Mouse (Mus musculus) cerebellum, adult 11 months (tissue): ENCODE measurements at regions not wholly inside any gene's neighbourhood (a gene's known extent, or its start where the extent isn't known, plus 50 kb on each side); places are given as distances from the start of the nearest gene placed in this dataset.

Experiments used
- DNase-seq: peaks from one replicate; pipeline ENCODE4 v3.0.0; 2022

DNA sequence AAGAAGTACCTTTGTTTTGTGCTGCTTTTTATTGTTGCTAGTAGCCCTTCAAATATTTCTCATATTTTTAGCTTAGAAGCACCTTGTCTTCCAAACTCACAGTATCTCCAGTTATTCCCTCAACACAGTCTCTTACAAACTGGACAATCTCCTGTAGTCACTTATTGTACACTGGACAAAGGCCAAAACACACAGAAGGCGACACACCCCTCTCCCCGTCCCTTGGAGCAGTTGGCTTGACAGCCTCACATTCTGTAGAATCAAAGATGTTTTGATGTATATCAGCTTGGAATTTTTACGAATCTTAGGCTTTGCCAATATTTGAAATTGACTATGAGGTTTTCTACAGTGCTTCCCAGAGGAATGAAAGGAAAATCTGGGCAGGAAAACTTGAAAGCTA is 309.8 kb upstream of the Gm5148 start:
- no peak for DNase-seq

DNA sequence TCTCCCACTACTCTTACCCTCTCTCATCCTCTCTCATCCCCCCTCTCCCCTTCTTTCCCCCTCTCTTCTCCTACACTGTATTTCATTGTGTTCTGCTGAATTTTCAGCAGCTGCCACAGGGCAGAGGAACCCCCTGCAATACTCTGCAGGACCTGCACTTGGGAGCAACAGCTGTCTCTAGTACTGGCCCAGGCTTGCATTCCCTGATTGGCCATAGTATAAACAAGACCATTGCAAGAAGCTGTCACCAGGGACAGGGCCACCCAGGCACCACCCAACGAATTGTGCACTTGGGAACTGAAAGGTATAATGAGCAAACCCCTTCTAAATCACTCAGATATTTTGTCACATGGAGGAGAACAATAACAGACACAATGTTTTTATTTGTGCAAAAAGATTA is 290.5 kb upstream of the Gm5148 start:
- no peak for DNase-seq

DNA sequence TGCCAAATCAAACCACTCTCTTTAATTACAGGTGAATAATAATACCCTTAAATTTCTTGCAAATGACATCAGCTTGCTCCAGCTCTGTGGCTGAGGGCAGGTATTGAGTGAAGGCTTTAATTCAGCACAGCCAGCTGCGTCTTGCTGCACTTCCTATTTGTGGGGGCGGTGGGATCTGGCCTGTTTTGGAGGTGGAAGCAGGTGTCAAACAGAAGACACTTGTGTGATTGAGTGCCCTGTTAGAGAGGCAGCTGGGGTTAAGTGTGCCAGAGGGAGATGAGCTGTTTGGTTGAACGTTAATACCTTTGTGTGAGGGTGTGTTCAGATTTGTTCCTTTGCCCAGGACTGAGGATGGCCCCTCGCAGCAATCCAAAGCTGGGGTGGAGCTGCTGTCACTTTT is 284.9 kb upstream of the Gm5148 start:
- no peak for DNase-seq

DNA sequence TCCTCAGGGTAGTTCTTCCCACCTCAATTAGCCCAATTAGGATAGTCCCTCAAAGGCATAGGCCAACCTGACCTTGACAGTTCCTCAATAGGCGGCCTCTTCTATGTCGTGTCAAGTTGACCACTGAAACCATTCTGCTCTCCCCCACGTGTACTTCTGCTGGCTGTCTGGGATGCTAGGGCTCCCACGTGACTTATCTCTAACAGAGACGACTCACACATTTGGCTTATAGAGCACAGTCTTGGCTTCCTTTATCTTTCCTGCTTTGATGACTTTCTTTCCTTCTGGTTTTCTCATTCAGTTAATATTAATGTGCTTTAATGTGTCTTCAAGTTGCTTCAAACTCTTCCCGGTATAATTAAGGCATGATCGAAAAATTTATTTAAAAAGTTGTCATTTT is 284.0 kb upstream of the Gm5148 start:
- DNase-seq: no peak

DNA sequence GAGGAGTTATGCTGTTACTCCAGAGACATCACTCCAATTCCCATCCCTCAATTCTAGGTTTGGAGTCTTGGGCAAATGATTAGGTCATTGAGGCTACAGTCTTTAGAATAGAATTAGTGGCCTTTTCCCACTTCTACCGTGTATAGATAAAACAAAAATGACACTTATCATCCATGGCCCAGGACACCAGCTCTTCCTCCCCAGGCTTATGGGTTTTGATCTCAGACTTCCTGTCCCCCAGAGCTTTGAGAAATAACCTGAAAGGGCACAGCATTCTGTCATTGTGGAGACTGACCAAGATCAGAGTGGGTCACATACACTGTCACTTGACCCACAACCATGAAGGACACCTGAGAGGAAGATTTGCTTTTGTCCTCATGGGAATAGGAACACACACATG is 283.3 kb upstream of the Gm5148 start:
- DNase-seq: no peak

DNA sequence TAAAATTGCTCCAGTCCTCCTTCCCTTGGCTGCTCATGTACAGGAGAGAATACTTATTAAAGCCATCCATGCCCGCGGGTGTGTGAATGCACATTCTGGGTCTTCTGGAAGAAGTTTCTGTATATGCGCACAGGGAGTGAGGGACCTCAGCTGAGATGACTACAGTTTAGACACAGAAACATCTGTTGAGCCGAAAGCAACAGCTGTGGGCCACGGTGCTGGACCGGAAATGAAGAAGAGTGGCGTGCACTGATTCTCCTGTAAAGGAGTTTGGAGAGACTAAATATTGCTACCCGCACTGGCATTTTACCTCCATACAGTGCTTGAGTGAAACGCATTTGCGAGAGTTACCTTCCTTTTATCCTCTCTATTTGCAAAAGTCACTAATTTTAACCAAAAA is 278.0 kb upstream of the Gm5148 start:
- DNase-seq: no peak

DNA sequence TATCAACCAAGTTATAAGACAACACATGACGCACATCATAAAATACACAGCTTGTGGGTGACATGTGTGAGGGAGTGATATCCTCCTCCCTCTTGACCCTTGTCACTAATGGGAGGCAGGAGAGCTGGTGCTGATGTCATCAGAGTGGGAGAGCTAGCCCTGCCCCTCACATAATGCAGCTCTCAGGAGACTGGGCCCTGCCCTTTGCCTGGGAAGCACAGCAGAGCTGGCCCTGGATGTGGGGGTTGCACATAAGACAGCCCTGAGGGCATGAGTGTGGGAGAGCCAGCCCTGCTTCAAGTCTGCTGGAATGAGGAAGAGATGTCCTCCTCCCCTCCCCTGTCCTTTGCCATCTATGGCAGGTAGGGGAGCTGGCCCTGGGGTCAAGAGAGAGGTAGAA is 275.5 kb upstream of the Gm5148 start:
- DNase-seq: no peak

DNA sequence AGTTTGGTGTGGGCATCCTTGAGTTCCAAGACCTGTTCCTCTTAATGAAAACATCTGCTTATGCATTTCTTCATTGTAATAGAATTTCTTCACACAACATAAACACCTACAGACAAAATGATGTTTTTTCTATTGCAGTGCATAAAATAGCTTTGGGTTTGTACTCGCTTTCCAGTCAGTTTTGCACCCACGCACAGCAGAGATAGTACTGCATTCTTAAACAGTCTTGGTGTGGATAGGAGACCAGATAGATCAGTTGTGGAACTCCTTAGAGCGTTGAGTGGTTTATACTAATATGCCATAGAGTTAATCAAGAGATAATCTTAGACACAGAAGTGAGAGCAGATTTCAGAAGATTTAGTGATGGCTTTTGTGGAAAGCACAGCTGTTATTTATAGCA is 273.7 kb upstream of the Gm5148 start:
- DNase-seq: no peak

DNA sequence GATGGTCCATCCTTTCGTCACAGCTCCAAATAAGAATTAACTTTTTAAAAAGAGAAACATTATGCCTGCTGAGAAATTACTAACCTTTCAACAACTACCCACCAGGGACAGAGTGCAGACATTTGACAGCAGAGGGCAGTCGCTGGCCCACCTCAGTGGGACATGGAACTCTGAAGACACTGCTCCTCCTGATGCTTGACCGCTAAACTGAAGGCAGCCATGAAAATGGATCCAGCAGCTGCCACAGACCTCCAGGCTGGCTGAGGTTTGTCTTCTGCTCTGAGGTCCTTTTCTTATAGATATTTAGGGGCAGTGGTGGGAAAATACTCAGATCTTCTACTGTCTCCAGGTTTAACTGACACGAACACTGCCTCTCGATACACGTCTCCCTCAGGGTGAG is 265.7 kb upstream of the Gm5148 start:
- DNase-seq: no peak

DNA sequence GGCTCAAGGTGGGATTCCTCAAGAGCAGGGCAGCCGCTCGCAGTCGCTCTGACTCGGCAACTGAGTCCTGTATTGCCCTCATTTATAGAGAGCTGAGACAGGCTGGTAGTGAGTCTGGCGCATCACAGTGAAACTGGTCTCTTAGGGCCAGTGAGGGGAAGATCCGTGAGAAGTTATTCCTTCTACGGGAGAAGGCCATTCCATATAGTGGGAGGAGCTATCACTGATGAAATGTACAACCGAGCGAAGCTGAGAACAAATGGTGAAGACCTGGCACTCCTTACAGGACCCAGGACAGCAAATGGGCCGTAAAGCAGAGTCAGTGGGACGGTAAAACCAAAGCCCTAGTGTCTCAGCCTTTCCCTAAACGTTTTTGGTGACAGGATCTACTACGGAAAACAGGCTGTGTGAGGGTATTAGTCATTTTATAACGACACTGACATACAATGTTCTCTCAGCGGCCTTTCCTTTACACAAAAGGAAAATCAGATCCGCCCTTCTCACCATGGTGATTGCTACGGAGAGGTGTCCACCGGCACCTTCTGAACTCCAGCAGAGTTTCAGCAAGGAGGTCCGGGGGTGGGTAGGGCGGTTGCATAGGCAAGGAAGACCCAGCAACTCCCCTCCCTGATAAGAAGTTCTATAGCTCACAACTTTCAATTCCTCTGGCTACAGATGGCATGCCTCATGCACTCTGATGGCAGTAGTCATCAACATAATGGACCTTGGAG is 263.6 kb upstream of the Gm5148 start:
- DNase-seq: no peak

DNA sequence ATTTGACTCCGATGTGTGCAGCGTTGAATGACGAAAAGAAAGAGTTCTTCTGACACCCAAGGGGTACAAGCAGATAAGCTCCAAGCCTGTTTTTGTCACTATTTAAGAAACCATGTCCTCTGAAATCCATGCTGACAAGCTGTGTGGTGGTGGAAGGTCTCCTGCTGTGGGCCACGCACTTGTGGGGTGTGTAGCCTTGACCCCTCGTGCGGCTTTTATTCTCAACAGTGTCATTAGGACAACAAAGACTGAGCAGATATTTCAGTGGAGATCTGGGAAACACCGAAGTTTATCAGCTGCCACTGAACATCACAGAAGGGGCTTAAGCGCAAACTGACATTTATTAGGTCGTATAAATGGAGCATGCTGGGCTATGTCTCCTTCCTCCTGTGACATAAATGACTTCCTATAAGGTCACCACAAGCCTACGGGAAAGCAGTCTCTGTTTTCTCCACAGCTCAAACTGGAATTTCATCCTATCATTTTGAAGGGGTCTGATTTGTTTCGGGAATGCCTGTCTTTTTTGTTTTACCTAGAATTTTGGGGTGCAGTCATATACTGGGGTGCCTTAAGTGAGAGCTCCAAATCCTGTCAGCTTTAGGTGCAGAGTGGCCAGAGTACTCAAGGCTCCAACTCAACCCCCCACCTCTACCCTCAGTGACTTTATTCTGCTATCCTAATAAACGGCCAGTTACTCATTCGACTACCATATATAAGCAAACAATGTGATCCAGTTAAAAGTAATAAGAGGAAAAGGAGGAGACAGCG is 262.9 kb upstream of the Gm5148 start:
- DNase-seq: no peak

DNA sequence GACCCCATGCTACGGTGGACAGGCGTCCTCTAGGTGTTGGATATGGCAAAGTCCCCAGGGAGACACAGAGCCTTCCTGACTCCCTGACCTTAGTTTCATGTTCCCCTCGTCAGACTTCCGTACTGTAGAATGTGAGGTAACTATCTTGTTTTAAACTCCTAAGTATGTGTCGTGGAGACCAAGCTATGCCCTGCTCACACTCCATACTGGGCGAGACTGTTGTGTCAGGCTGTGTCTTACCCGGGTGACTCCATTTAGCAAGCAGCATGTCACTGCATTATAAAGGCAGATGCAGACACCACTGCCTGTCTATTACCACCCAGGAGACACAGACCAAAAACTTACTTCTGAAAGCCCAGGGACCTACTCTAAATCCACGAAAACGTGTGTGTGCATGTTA is 260.4 kb upstream of the Gm5148 start:
- DNase-seq: no peak

DNA sequence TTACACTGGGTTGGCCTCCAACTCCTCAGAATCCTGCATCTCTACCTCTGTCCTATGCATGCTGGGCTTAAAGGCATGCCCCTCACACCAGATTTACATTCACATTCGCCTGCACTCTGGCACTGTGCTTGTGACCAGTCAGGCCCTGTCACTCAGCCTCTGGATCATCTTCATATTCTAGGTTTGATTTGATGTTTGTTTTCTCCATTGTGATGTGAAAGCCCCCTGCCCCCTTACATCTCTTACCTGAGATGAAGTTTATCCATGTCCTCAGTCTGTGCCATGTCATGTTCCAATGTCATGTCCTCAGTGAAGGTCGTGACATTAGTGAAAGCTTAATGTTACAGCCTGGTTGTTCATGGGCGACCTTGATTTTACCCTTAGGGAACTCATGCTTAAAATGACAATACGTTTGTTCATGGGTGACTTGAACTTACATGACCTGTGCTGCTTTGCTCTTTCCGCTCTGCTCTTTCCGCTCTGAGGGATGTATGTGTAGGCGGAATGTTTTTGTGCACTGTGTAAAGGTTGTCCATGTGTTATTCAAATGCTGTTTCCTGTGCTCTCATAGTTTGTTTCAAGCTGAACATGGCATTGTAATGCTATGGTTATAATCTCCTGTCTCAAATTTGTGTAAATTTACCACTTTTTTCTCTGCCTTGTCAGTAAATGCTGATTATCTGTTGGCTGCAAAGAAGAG is 257.3 kb upstream of the Gm5148 start:
- no peak for DNase-seq

DNA sequence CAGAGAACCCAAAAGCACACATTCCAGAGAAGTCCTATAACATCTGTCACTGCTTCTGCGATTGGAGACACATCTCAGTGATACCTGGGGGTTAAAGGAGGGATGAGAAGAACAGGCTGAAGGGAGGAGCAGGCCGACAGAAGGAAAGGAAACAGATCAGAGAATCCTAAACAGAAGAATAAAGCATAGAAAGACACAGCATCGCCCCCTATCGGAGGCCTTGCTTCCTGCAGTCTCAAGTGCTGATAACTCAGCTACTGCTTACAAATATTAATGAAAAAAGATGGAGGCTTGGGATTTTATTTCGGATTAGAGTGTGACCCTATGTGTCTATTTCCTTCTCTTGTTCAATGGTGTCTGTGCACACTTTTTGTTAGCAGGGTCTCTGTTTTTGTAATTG is 255.6 kb upstream of the Gm5148 start:
- no peak for DNase-seq

DNA sequence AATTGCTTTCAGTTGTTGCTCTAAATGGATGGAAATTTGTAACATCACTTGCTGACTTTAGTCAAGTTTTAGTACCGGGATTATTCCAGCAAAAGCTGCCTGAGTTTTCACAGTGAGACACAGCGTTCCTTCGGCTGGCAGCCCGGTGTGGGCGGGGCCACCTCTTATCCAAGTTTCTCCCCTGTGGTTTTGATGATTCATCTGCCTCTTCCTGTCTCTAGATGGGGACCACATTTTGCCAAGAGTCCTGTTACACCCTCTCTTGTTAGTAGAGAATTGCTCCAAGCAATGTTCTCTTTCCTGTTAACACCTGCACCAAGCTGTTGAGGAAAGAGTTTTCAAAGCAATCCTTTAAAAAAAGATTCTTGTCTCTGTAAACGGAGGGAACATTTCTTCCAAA is 254.2 kb upstream of the Gm5148 start:
- DNase-seq: peak; percentile 6

DNA sequence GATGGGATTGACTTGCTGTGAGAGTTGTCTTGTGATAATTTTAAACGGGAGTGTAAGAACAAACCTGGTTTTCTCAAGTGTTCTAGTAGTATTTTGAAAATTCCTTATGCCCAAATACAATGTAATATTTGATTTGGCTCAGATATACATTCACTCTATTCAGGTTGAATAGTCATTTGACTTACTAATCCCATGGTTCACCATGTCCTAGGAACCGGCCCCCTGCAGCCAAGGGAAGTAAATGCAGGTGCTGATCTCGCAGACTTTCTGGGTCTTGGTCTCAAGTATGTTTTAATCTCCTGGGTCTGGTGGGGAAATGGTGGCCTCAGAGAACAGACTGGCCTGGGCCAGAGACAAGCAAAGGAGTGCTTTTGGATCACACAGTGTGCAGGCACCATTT is 253.2 kb upstream of the Gm5148 start:
- DNase-seq: no peak

DNA sequence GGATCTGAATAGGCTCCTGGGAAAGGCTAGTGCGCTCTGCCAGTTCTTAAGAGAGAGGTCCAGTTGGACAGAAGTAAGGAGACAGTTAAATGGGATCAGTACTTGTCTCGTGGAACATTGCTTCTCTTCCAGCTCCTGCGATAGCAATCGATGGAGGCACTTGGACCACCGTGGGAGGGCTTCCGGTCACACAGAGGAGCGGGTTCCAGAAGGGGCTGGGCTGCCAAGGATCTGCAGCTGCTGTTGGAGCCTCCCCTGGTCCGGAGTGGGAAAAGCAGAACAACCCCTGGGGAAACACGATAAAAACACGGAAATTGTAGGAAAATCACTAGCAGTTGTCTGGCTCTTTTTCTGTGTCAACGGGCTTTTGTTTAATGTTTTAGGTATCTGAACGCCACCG is 252.3 kb upstream of the Gm5148 start:
- no peak for DNase-seq

DNA sequence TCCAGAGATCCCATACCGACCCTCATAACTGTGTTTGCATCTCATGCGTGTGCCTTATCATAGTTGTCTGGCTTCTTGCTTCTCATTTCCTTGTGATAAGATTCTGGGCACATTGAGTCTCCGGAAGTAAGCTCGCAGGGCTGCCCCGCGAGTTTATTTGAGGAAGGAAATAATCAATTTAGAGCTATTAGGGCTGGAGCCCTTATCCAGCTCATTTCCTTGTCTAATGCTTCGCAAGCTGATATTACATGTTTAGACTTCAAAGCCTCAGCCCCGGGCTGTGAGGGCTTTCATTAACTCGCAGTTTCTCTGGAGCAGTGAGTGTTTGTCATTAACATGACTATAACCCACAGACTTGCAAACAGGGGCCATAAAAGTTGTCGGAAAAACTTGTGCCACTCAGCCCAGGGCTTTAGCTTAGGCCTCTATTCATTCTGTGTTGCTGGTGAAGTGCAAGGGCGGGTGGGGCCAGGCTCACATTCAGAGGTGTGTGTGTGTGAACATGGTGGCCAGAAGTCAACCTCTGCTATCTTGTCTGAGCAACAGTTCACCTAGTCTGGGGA is 251.0 kb upstream of the Gm5148 start:
- no peak for DNase-seq

DNA sequence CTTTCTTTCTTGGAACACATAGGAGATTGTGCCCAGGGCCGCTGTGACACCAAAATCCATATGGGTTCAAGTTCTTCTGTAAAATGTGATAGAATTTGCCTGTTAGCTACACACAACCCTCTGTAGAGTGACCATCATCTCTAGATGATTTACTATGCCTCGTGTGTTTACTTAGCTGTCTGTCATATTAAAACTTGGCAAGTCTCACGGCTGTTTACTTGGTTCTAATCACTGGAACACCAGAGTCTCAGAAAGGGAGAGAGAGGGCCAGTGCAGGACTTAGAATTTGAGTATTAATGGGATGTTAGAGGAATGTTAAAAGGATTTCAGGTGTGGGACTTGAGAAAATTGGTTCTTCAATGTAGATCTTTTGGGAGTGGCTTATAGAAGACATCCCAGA is 248.6 kb upstream of the Gm5148 start:
- no peak for DNase-seq

DNA sequence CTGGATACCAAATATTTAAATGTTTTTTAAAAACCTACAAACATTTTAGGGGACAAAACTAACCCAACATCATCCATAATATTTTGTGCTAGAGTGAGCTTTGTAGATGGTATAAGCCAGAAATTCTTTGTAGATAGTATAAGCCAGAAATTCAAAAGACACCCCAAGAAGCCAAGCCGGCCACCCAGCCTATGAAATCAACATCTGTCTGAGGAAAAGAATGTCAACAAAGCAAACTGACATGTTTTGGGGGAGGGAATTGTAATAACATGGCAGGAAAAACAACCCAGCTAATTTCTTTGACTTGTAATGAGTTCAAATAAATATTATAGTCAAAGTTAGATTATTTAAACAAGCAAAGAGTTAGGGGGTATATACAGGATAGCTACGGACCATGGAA is 246.9 kb upstream of the Gm5148 start:
- DNase-seq: no peak

DNA sequence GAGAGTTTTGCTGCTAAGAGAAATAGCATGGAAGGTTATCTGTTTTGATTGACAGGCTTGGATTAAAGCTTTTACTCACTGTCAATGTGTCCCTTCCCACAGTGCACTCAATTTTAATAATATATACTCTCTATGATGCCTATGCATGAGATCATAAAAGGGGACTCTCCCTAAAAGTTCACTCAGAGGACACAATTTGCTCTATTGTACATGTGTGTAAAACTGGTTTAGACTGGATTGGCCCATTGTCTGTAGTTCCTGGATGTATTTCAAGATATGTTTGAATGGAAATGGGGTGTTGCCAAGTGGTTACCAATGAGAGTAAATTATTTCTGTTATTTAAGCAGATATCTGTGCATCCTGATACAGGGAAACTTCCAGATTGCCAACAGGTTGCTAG is 244.4 kb upstream of the Gm5148 start:
- no peak for DNase-seq

DNA sequence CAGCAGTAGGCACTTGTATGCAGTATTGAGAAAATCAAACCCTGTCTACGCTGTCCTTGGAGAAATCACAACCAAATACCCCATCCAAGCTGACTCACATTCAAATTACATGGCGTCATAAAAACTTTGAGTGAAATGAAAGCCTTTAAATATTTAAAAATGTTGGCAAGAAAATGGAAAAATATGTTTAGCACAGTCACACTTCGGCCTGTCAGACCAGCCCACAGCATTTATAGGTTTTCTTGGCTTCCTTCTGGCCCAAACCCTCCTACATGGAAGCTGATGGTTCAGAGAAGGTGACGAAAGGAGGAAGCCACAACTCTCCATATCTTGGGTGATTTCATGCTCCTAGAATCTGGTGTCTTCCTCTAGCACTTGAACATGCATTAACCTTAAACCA is 240.9 kb upstream of the Gm5148 start:
- no peak for DNase-seq

DNA sequence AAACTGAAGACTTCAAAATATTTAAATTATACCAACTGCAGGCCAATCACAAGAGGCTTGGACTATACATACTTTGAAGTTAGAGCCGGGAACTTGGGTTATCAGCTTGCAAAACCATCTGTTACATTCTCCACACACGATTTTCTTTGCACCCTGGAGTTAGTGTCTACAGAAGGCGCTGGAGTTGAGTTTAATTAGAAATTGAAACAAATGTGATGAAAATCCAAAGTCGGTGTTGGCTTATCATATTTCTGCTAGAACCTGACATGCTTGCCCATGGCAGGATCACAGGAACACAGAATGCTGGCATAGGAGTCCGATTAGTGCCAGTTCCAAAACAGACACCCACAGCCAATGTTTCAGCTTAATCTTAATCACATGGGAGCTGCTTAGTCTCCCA is 239.8 kb upstream of the Gm5148 start:
- DNase-seq: no peak

DNA sequence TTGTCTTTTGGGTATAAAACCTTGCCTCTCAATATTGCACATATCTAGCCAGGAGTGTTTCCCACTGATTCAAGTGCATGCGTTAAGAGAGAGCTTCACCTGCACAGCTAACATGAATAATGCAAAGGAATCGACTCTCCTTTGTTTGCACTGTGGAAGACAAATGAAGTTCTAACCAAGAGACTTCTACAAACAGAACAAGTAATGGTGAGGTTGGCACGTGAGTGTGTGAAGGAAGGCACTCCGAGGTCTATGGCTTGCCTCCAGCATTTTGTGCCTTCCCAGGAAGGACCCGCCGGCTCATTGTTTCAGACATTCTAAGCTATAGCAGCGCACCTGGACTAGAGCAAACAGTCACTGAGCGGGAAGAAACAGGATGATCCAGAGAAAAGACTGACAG is 238.5 kb upstream of the Gm5148 start:
- no peak for DNase-seq
